Mouse (Mus musculus) brain, embryonic 14.5 days (tissue): ENCODE measurements around the gene Mrps15.

Experiments
- CTCF ChIP-seq: fragments of 200-500 bp; IDR thresholded peaks from 2 replicates; pipeline ENCODE4 v1.5.1; 2012; ENCODE audit warnings: inconsistent platforms, mild to moderate bottlenecking, moderate library complexity, borderline replicate concordance; ENCODE audit not compliant: insufficient read depth, insufficient read length; ENCODE audit errors: extremely low read depth
- POLR2A ChIP-seq: fragments of 200-500 bp; IDR thresholded peaks from 2 replicates; pipeline ENCODE4 v1.6.1; 2012; ENCODE audit warnings: mild to moderate bottlenecking, inconsistent platforms, borderline replicate concordance; ENCODE audit not compliant: poor library complexity, insufficient read depth, insufficient read length, severe bottlenecking; ENCODE audit errors: extremely low read depth

GRCm38 (mm10) chr4:126018966-126019538, 27.7 kb upstream of the Mrps15 start:
- no peak for TF ChIP-seq POLR2A
- TF ChIP-seq CTCF: no peak
